Mouse (Mus musculus): ENCODE data around the gene Etfbkmt. TPM values are rescaled to one million over a fixed set of nuclear protein-coding genes. Genes with fewer than 3 reads are reported as not detected.

The Etfbkmt gene
- polyA plus RNA-seq, 1 experiment: 6.2 TPM

DNA sequence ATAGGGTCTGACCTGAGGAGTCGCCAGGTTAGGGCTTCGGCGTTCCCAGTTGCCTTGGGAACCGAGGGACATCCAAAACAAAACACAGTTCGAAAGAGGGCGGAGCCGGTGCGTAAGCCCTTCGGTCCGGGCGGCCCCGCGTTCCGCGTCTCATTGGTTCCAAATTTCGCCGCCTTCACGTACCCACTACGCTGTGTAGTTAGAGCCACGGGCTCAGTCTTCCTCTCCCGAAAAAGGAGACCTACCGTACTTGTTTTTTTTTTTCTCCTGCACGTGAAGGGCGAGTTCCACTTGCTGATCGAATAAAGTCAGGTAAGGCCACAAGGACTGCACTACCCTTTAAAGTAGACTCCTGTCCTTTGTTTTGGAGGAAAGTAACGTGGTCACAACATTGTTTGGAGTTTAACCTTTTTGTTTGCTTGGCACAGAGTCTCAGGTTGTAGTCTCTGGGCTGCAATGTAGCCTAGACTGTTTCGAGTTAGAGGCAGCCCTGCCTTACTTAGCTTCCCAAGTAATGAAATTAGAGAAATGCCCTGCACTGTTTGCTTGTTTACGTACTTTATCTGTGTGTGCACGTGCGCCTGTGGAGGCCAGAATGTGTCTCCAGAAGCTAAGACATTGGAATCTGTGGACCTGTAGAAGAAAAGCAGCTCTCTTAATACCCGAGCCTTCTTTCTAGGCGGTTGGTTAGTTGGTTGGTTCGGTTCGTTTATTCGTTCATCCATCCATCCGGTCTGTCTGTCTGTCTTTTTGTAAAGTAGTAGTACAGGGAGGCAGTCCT is 1.9 kb downstream of the Etfbkmt start:
- Histone ChIP-seq H3K4me1 (replicated peaks; ENCODE audit: control insufficient read depth, insufficient read depth, low read length) (no peaks in the 10 kb centered on the region; the same call in 1 of the 2 replicates), H3K36me3 (ENCODE audit: control insufficient read depth, insufficient read depth, low read length) (no peaks in the 10 kb centered on the region), H3K27ac (ENCODE audit: control insufficient read depth, insufficient read depth, low read length) (no peak overlapping the region), H3K27me3 (ENCODE audit: control insufficient read depth, insufficient read depth, low read length) (no peaks in the 10 kb centered on the region), H3K4me3 (ENCODE audit: control insufficient read depth, insufficient read depth, low read length) (peak overlapping the region; percentile 66)
- under 1% methylated on average over 36 of the region's 36 CpGs for WGBS
- TF ChIP-seq CTCF (IDR thresholded peaks at IDR 0.05; ENCODE audit: borderline replicate concordance, control insufficient read depth, extremely low read depth, insufficient read depth, low read length, poor library complexity): no peak
- TF ChIP-seq POLR2A (IDR thresholded peaks at IDR 0.05; ENCODE audit: control insufficient read depth, extremely low read depth, insufficient read depth, low read length, poor library complexity): no peak
- DNase-seq: peak; percentile 79

DNA sequence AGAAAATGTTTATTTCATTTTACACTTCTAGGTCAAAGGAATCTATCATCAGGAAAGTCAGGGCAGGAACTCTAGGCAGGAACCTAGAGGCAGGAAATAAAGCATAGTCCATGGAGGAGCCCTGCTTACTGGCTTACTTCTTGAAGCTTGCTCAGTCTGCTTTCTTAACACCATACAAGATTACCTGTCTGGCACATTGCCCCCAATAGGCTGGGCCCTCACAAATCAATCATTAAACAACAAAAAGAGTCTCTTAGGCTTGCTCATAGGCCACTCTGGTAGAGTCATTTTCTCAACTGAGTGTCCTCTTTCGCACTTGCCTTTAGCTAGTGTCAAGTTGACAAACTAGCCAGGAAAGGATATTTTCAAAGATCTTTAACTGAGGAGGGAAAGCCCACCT is 5.5 kb downstream of the Etfbkmt start:
- WGBS: 97% methylated on average over 1 of the region's 1 CpGs
- no peaks in the 10 kb centered on the region for H3K27me3 ChIP-seq (ENCODE audit: control insufficient read depth, insufficient read depth, low read length)
- DNase-seq: no peak
- no peak overlapping the region for H3K4me3 ChIP-seq (ENCODE audit: control insufficient read depth, insufficient read depth, low read length)
- no peak overlapping the region for H3K27ac ChIP-seq (ENCODE audit: control insufficient read depth, insufficient read depth, low read length)
- no peaks in the 10 kb centered on the region for H3K36me3 ChIP-seq (ENCODE audit: control insufficient read depth, insufficient read depth, low read length)
- TF ChIP-seq POLR2A (IDR thresholded peaks at IDR 0.05; ENCODE audit: control insufficient read depth, extremely low read depth, insufficient read depth, low read length, poor library complexity) (no peak), CTCF (IDR thresholded peaks at IDR 0.05; ENCODE audit: borderline replicate concordance, control insufficient read depth, extremely low read depth, insufficient read depth, low read length, poor library complexity) (no peak)
- H3K4me1 ChIP-seq (replicated peaks; ENCODE audit: control insufficient read depth, insufficient read depth, low read length): no peaks in the 10 kb centered on the region; the same call in 1 of the 2 replicates

DNA sequence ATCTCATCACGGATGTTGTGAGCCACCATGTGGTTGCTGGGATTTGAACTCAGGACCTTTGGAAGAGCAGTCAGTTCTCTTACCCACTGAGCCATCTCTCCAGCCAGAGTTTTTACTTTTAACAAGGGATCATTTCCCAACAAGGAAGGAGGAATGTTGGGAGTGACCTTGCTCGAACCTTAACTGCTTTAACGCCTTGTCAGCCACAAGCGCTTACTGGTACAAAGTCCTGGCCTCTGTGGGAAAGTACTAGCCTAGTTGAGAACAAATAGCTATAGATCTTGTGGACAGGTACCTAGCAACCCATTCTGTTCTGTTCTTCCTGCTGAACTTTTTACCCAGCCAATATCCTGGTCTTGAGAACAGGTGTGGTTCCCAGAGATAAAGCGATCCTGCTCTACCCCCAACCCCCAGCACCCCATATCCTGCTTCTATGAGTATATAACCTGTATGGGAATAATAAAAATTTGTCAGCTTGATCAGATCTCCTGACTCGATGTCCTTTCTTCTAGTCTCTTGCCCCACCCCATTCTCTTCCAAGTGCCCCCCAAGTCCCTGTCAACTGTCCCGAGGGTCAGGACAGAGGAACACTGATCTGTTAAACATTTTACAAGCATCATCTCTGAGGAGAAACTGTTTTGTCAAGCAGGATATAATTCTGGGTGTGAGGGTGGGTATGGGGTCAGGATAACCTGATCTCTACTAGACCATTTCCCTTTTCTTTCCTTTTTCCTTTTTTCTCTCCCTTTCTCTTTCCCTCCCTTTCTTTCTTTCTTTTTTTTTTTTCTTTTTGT is 9.0 kb downstream of the Etfbkmt start:
- H3K27me3 ChIP-seq (ENCODE audit: control insufficient read depth, insufficient read depth, low read length): no peaks in the 10 kb centered on the region
- TF ChIP-seq CTCF (IDR thresholded peaks at IDR 0.05; ENCODE audit: borderline replicate concordance, control insufficient read depth, extremely low read depth, insufficient read depth, low read length, poor library complexity) (no peak), POLR2A (IDR thresholded peaks at IDR 0.05; ENCODE audit: control insufficient read depth, extremely low read depth, insufficient read depth, low read length, poor library complexity) (no peak)
- no peaks in the 10 kb centered on the region for H3K36me3 ChIP-seq (ENCODE audit: control insufficient read depth, insufficient read depth, low read length)
- no peak overlapping the region for H3K4me3 ChIP-seq (ENCODE audit: control insufficient read depth, insufficient read depth, low read length)
- no peaks in the 10 kb centered on the region for H3K4me1 ChIP-seq (replicated peaks; ENCODE audit: control insufficient read depth, insufficient read depth, low read length)
- no peak for DNase-seq
- no peak overlapping the region for H3K27ac ChIP-seq (ENCODE audit: control insufficient read depth, insufficient read depth, low read length)
- 92% methylated on average over 7 of the region's 7 CpGs for WGBS

DNA sequence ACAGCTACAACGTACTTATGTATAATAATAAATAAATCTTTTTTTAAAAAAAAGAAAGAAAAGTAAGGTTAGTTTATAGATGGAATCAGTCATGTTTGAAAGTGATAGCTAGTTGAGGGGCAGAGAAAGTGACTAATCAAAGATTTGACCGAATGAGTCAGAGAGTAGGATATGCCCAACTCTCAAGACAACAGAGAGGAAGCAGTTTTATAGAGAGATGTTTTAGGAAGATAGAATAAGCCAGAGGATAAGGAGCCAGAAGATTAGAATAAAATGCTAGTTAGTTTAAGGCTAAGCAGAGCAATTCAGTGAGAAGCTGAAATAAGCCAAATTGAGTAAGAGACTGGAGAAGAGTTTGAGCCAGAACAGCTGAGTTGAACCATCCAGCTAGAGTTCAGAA is 12.5 kb downstream of the Etfbkmt start:
- Histone ChIP-seq H3K27me3 (ENCODE audit: control insufficient read depth, insufficient read depth, low read length) (no peaks in the 10 kb centered on the region), H3K4me1 (replicated peaks; ENCODE audit: control insufficient read depth, insufficient read depth, low read length) (no peaks in the 10 kb centered on the region), H3K36me3 (ENCODE audit: control insufficient read depth, insufficient read depth, low read length) (no peaks in the 10 kb centered on the region; the same call in 1 of the 2 replicates), H3K27ac (ENCODE audit: control insufficient read depth, insufficient read depth, low read length) (no peak overlapping the region), H3K4me3 (ENCODE audit: control insufficient read depth, insufficient read depth, low read length) (no peak overlapping the region)
- 98% methylated on average over 2 of the region's 2 CpGs for WGBS
- TF ChIP-seq CTCF (IDR thresholded peaks at IDR 0.05; ENCODE audit: borderline replicate concordance, control insufficient read depth, extremely low read depth, insufficient read depth, low read length, poor library complexity) (no peak), POLR2A (IDR thresholded peaks at IDR 0.05; ENCODE audit: control insufficient read depth, extremely low read depth, insufficient read depth, low read length, poor library complexity) (no peak)
- no peak for DNase-seq

DNA sequence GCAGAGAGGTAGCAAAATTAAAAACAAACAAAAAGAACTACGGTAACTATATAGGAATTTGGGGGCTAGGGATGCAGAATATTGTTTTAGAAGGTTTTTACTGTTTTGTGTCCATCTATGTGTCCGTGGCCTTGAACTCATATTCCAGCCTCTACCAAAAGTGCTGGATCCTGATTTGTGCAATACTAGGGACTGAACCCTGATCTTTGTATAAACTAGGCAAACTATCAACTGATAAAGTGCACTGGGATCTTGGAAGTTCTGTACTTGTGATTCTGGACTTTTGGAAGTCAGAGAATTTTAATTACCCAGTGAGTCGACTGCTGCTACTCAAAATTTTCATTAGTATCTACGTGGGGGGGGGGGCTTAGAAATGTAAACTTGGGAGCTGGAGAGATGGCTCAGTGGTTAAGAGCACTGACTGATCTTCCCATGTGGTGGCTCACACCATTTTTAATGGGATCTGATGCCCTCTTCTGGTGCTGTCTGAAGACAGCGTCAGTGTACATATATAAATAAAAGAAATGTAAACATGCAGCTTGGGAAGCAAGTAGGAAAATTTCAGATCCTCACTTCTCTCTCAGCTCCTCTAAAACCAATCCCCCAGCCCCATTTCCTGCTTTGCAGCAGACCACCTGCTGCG is 13.9 kb downstream of the Etfbkmt start:
- Histone ChIP-seq H3K4me3 (ENCODE audit: control insufficient read depth, insufficient read depth, low read length) (no peak overlapping the region), H3K27ac (ENCODE audit: control insufficient read depth, insufficient read depth, low read length) (no peak overlapping the region), H3K36me3 (ENCODE audit: control insufficient read depth, insufficient read depth, low read length) (no peaks in the 10 kb centered on the region; the same call in 1 of the 2 replicates), H3K4me1 (replicated peaks; ENCODE audit: control insufficient read depth, insufficient read depth, low read length) (no peaks in the 10 kb centered on the region), H3K27me3 (ENCODE audit: control insufficient read depth, insufficient read depth, low read length) (no peaks in the 10 kb centered on the region)
- 84% methylated on average over 6 of the region's 6 CpGs for WGBS
- no peak for TF ChIP-seq CTCF (IDR thresholded peaks at IDR 0.05; ENCODE audit: borderline replicate concordance, control insufficient read depth, extremely low read depth, insufficient read depth, low read length, poor library complexity)
- no peak for TF ChIP-seq POLR2A (IDR thresholded peaks at IDR 0.05; ENCODE audit: control insufficient read depth, extremely low read depth, insufficient read depth, low read length, poor library complexity)
- no peak for DNase-seq

Data from thymus, adult 2 months (tissue).